Mouse (Mus musculus): ENCODE measurements around the gene Oprm1. TPM values are rescaled to one million over a fixed set of nuclear protein-coding genes. Genes with fewer than 3 reads are reported as not detected.

The Oprm1 gene
- 1.7 and 2.0 TPM in 2 replicates for polyA plus RNA-seq (2015; fragmentation: Nextera tagmentation; extraction: Ambion mirVana)

DNA sequence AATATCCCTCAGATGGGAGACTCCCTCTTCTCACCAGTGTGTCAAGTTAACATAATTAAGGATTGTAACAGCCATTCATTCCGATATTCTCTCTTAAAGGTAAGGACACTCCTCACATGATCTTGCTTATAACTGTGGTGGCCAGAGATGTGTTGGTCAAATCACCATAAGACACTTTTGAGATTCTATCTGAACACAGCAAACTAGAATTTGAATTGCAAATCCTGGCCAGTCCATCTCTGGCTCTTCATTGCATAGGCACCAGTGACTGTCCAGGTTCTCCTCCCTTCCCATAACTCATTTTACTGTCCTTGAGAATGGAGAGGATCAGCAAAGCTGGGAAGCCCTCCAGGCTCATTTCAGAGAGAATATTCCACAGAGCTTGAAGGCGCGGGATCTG is at the start of gene Oprm1:
TSS of gene Oprm1 (plus strand) at position 301 of the 400 bp plus-strand sequence.
- WGBS = 92% methylated on average over 3 of the region's 3 CpGs

GRCm38 (mm10) chr10:6717181-6717948 is 40.9 kb upstream of the Oprm1 start:
- no peak overlapping the region for H3K4me2 ChIP-seq (replicated peaks)
- H3K4me3 ChIP-seq = no peak overlapping the region
- no peaks in the 10 kb centered on the region for H3K27me3 ChIP-seq
- H3K36me3 ChIP-seq = no peaks in the 10 kb centered on the region
- H3K27ac ChIP-seq (replicated peaks) = no peak overlapping the region
- no peak overlapping the region for H3K9ac ChIP-seq (replicated peaks)
- WGBS = 88% methylated on average over 4 of the region's 4 CpGs
- no peaks in the 10 kb centered on the region for H3K4me1 ChIP-seq
- H3K9me3 ChIP-seq = no peaks in the 10 kb centered on the region
- no peak for ATAC-seq (replicated peaks)

More for the DNA sequence above, at the start of gene Oprm1:
- ATAC-seq (replicated peaks) = no peak
- Histone ChIP-seq H3K9me3 (no peaks in the 10 kb centered on the region), H3K9ac (replicated peaks) (no peak within 1 kb of the TSS), H3K36me3 (no peaks in the 10 kb centered on the region), H3K4me3 (no peak within 1 kb of the TSS), H3K4me1 (no peaks in the 10 kb centered on the region), H3K27me3 (no peaks in the 10 kb centered on the region), H3K27ac (replicated peaks) (no peak within 1 kb of the TSS), H3K4me2 (replicated peaks) (no peak within 1 kb of the TSS)

GRCm38 (mm10) chr10:6723765-6724164 is 34.5 kb upstream of the Oprm1 start:
- ATAC-seq (replicated peaks) = no peak
- WGBS = 50% methylated on average over 1 of the region's 1 CpGs
- no peaks in the 10 kb centered on the region for H3K4me1 ChIP-seq

GRCm38 (mm10) chr10:6728469-6728868 is 29.8 kb upstream of the Oprm1 start:
- H3K36me3 ChIP-seq = no peaks in the 10 kb centered on the region
- no peak for ATAC-seq (replicated peaks)
- H3K27me3 ChIP-seq = no peaks in the 10 kb centered on the region
- no peaks in the 10 kb centered on the region for H3K4me1 ChIP-seq
- WGBS = 91% methylated on average over 3 of the region's 3 CpGs
- H3K4me2 ChIP-seq (replicated peaks) = no peak overlapping the region
- no peak overlapping the region for H3K4me3 ChIP-seq
- no peak overlapping the region for H3K9ac ChIP-seq (replicated peaks)
- no peak overlapping the region for H3K27ac ChIP-seq (replicated peaks)
- no peaks in the 10 kb centered on the region for H3K9me3 ChIP-seq

More at GRCm38 (mm10) chr10:6723765-6724164, 34.5 kb upstream of the Oprm1 start:
- H3K4me2 ChIP-seq (replicated peaks) = no peak overlapping the region
- H3K4me3 ChIP-seq = no peak overlapping the region
- no peaks in the 10 kb centered on the region for H3K9me3 ChIP-seq
- no peaks in the 10 kb centered on the region for H3K27me3 ChIP-seq
- H3K27ac ChIP-seq (replicated peaks) = no peak overlapping the region
- no peaks in the 10 kb centered on the region for H3K36me3 ChIP-seq
- no peak overlapping the region for H3K9ac ChIP-seq (replicated peaks)

GRCm38 (mm10) chr10:6753375-6753774 is 4.9 kb upstream of the Oprm1 start:
- H3K9ac ChIP-seq (replicated peaks) = no peak overlapping the region
- H3K9me3 ChIP-seq = no peaks in the 10 kb centered on the region
- WGBS = 94% methylated on average over 5 of the region's 5 CpGs
- no peak overlapping the region for H3K4me3 ChIP-seq
- H3K27ac ChIP-seq (replicated peaks) = no peak overlapping the region
- H3K27me3 ChIP-seq = no peaks in the 10 kb centered on the region
- H3K4me2 ChIP-seq (replicated peaks) = no peak overlapping the region
- H3K36me3 ChIP-seq = no peaks in the 10 kb centered on the region
- no peaks in the 10 kb centered on the region for H3K4me1 ChIP-seq
- no peak for ATAC-seq (replicated peaks)

DNA sequence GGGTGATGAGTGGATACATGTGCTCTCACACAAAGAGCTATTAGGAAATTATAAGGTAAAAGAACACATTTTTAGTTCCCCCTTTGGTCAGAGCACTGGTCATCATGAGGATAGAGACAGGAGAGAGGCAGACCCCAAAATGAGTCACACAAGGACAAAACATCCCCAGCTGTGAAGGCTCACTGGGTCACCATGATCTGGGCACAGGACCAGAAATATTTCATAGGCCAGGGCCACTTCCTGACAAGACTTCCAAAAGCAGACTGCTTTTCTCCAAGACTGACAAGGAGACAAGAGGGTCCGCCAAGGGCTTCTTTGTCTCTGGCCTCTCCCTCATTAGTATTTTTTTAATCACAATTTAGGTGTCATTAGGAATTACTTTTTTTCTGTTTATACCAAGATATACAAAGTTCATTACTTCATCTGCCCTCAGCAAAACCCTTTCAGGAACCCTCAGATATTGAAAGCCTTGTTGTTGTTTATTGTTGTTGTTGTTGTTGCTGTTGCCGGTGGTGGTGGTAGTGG is 3.0 kb downstream of the Oprm1 start, which contains the start of gene Gm10945:
TSS of gene Gm10945 (minus strand) at position 475 of the 525 bp plus-strand sequence.
- WGBS = 90% methylated on average over 2 of the region's 2 CpGs
- Histone ChIP-seq H3K4me2 (replicated peaks) (no peak within 1 kb of the TSS), H3K27ac (replicated peaks) (no peak within 1 kb of the TSS), H3K4me3 (no peak within 1 kb of the TSS), H3K9ac (replicated peaks) (no peak within 1 kb of the TSS), H3K4me1 (no peaks in the 10 kb centered on the region), H3K27me3 (no peaks in the 10 kb centered on the region), H3K9me3 (no peaks in the 10 kb centered on the region), H3K36me3 (no peaks in the 10 kb centered on the region)
- ATAC-seq (replicated peaks) = no peak

DNA sequence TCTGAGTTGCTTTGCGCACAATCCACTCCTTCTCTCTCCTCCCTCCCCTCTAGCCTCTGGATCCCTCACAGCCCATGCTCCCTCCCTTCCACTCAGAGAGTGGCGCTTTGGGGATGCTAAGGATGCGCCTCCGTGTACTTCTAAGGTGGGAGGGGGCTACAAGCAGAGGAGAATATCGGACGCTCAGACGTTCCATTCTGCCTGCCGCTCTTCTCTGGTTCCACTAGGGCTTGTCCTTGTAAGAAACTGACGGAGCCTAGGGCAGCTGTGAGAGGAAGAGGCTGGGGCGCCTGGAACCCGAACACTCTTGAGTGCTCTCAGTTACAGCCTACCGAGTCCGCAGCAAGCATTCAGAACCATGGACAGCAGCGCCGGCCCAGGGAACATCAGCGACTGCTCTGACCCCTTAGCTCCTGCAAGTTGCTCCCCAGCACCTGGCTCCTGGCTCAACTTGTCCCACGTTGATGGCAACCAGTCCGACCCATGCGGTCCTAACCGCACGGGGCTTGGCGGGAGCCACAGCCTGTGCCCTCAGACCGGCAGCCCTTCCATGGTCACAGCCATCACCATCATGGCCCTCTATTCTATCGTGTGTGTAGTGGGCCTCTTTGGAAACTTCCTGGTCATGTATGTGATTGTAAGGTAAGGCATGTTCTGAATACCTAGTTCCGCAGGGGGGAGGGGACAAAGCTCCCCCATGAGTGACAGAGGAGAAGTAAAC is 30.4 kb downstream of the Oprm1 start:
- peak overlapping the region; percentile 39 for H3K4me3 ChIP-seq
- 4% methylated on average over 25 of the region's 25 CpGs for WGBS
- H3K27ac ChIP-seq (replicated peaks) = no peak overlapping the region
- H3K27me3 ChIP-seq = peaks cover 8% of the 10 kb centered on the region
- no peaks in the 10 kb centered on the region for H3K36me3 ChIP-seq
- peak overlapping the region; percentile 46 for H3K4me2 ChIP-seq (replicated peaks)
- peak; percentile 86 for ATAC-seq (replicated peaks)
- H3K9ac ChIP-seq (replicated peaks) = peak overlapping the region; percentile 43
- H3K4me1 ChIP-seq = 0 out of 2 replicates have a peak, but pooled peaks cover 6% of the 10 kb centered on the region
- H3K9me3 ChIP-seq = no peaks in the 10 kb centered on the region

- Histone ChIP-seq H3K9ac (replicated peaks) (no peak overlapping the region), H3K27me3 (peaks cover 8% of the 10 kb centered on the region), H3K4me3 (no peak overlapping the region), H3K36me3 (no peaks in the 10 kb centered on the region), H3K4me1 (0 out of 2 replicates have a peak, but pooled peaks cover 6% of the 10 kb centered on the region), H3K27ac (replicated peaks) (no peak overlapping the region), H3K4me2 (replicated peaks) (no peak overlapping the region), H3K9me3 (no peaks in the 10 kb centered on the region)
- ATAC-seq (replicated peaks) = no peak
Observed at GRCm38 (mm10) chr10:6790226-6790625, 31.9 kb downstream of the Oprm1 start.

DNA sequence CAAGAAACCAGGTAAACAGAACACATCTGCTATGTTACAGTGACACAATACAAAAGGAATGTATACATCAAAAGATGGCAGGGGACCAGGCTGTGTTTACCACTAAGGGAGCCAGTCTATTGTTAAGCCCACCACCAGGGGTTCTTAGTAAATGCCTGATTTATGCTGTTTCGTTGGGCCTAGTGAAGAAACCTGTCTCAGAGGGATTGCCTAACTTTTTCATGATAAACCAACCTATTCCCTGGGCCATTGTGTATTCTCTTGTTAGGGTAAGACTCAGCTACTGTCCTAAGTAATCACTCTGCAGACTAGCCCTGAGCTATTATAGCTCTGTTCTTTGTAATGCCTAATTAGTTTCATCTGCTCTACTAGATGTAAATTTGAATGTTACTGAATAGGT is 62.3 kb downstream of the Oprm1 start:
- no peak for ATAC-seq (replicated peaks)
- Histone ChIP-seq H3K9ac (replicated peaks) (no peak overlapping the region), H3K27ac (replicated peaks) (no peak overlapping the region), H3K4me2 (replicated peaks) (no peak overlapping the region), H3K4me1 (no peaks in the 10 kb centered on the region), H3K27me3 (no peaks in the 10 kb centered on the region), H3K4me3 (no peak overlapping the region), H3K9me3 (no peaks in the 10 kb centered on the region), H3K36me3 (no peaks in the 10 kb centered on the region)
- WGBS = 9% methylated on average over 1 of the region's 1 CpGs

- Histone ChIP-seq H3K27me3 (no peaks in the 10 kb centered on the region), H3K36me3 (no peaks in the 10 kb centered on the region), H3K4me2 (replicated peaks) (no peak overlapping the region), H3K9ac (replicated peaks) (no peak overlapping the region), H3K27ac (replicated peaks) (no peak overlapping the region), H3K9me3 (no peaks in the 10 kb centered on the region), H3K4me1 (no peaks in the 10 kb centered on the region), H3K4me3 (no peak overlapping the region)
- 56% methylated on average over 1 of the region's 1 CpGs for WGBS
- ATAC-seq (replicated peaks) = no peak
Observed at GRCm38 (mm10) chr10:6842225-6842624, 83.9 kb downstream of the Oprm1 start.

DNA sequence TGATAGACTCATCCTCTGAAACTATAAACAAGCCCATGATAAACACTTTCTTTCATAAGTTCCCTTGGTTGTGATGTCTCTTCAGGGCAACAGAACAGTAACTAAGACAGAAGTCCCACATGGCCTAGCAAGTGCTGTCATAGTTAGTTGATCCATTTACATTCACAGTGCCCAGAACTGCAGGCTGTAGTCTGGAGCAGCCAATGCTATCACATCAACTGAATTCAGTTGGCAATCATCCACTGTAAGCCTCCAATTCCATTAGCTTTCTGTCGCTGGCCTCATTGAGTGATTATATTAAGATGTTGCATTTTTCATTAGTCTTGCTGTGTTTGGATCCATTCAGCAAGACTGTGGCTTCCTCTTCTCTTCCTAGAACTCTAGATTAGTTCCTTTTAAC is 88.0 kb downstream of the Oprm1 start:
- H3K36me3 ChIP-seq = no peaks in the 10 kb centered on the region
- no peaks in the 10 kb centered on the region for H3K9me3 ChIP-seq
- no peaks in the 10 kb centered on the region for H3K4me1 ChIP-seq
- WGBS = 44% methylated on average over 1 of the region's 1 CpGs
- H3K27me3 ChIP-seq = no peaks in the 10 kb centered on the region
- H3K27ac ChIP-seq (replicated peaks) = no peak overlapping the region
- H3K4me3 ChIP-seq = no peak overlapping the region
- H3K4me2 ChIP-seq (replicated peaks) = no peak overlapping the region
- H3K9ac ChIP-seq (replicated peaks) = no peak overlapping the region
- peak; percentile 32; the same call in 1 of the 2 replicates for ATAC-seq (replicated peaks)

- 58% methylated on average over 7 of the region's 7 CpGs for WGBS
- no peak for ATAC-seq (replicated peaks)
Observed at GRCm38 (mm10) chr10:6848162-6848754, 90.0 kb downstream of the Oprm1 start.

More at GRCm38 (mm10) chr10:6848162-6848754, 90.0 kb downstream of the Oprm1 start:
- no peaks in the 10 kb centered on the region for H3K9me3 ChIP-seq
- no peak overlapping the region for H3K4me2 ChIP-seq (replicated peaks)
- H3K9ac ChIP-seq (replicated peaks) = no peak overlapping the region
- no peak overlapping the region for H3K27ac ChIP-seq (replicated peaks)
- H3K4me1 ChIP-seq = no peaks in the 10 kb centered on the region
- no peaks in the 10 kb centered on the region for H3K27me3 ChIP-seq
- H3K36me3 ChIP-seq = no peaks in the 10 kb centered on the region
- no peak overlapping the region for H3K4me3 ChIP-seq
